Mouse (Mus musculus) CH12.LX (cell line): ENCODE results near the gene Ralbp1. TPM values are rescaled to one million over a fixed set of nuclear protein-coding genes. Genes with fewer than 3 reads are reported as not detected.

ENCODE experiments used
- DNase-seq: peaks from one replicate; pipeline ENCODE4 v3.0.0-alpha.2; 2013; ENCODE audit errors: extremely low read depth
- H3K27ac ChIP-seq: 2 replicates; pipeline ENCODE4 v1.5.1; 2012; ENCODE audit warnings: low read depth, mild to moderate bottlenecking, control low read depth, moderate library complexity; ENCODE audit not compliant: insufficient read depth
- H3K27me3 ChIP-seq: replicated peaks from 2 replicates; pipeline ENCODE3; 2012; ENCODE audit warnings: inconsistent platforms
- H3K36me3 ChIP-seq, 2 experiments: replicated peaks in 1 of 2; 2 replicates each; pipeline versions ENCODE3 to v1.6.1; 2012; ENCODE audit warnings: inconsistent platforms in 1 of 2, low read length in 1 of 2, mild to moderate bottlenecking in 1 of 2, mixed read lengths in 1 of 2, moderate library complexity in 1 of 2; ENCODE audit not compliant: control insufficient read depth in 1 of 2, insufficient read depth in 1 of 2
- H3K4me1 ChIP-seq, 2 experiments: 2 replicates each; pipeline ENCODE4 v1.6.1; 2012; ENCODE audit warnings: inconsistent platforms in 1 of 2, moderate library complexity in 1 of 2; ENCODE audit not compliant: insufficient read depth in 2 of 2, control insufficient read depth in 1 of 2
- H3K4me2 ChIP-seq: 2 replicates; pipeline ENCODE4 v1.6.1; 2012; ENCODE audit warnings: low read depth, mild to moderate bottlenecking, control low read depth; ENCODE audit not compliant: poor library complexity, insufficient read depth, severe bottlenecking
- H3K4me3 ChIP-seq, 3 experiments: fragments of 150-350 bp in 1 of 3; sonication (generic) in 1 of 3; replicated peaks in 1 of 3; 2 replicates each; pipeline versions ENCODE3 to v1.5.1; 2011 to 2012; ENCODE audit warnings: low read depth in 2 of 3, low read length in 2 of 3, mild to moderate bottlenecking in 2 of 3, moderate library complexity in 2 of 3, control low read depth in 1 of 3, improper control_type of control experiment in 1 of 3, inconsistent platforms in 1 of 3, mixed read lengths in 1 of 3; ENCODE audit not compliant: poor library complexity in 1 of 3
- H3K79me2 ChIP-seq: replicated peaks from 2 replicates; pipeline ENCODE4 v1.6.1; 2012; ENCODE audit warnings: mild to moderate bottlenecking, moderate library complexity; ENCODE audit not compliant: control insufficient read depth, poor library complexity, insufficient read depth, severe bottlenecking; ENCODE audit errors: extremely low read depth
- H3K9ac ChIP-seq: 2 replicates; pipeline ENCODE4 v1.6.1; 2012; ENCODE audit warnings: low read depth, mild to moderate bottlenecking, control low read depth, moderate library complexity; ENCODE audit not compliant: insufficient read depth
- H3K9me3 ChIP-seq: replicated peaks from 2 replicates; pipeline ENCODE3; 2012; ENCODE audit warnings: low read length, inconsistent platforms, mixed read lengths
- CTCF ChIP-seq, 2 experiments: IDR thresholded peaks in 1 of 2; conservative IDR thresholded peaks in 1 of 2; 2 replicates each; pipeline ENCODE4 v1.5.1; 2011 to 2012; ENCODE audit warnings: low read depth in 2 of 2, low read length in 2 of 2, improper control_type of control experiment in 1 of 2, inconsistent platforms in 1 of 2, mild to moderate bottlenecking in 1 of 2, moderate library complexity in 1 of 2
- E2F4 ChIP-seq: IDR thresholded peaks from 2 replicates; pipeline ENCODE4 v1.6.1; 2011; ENCODE audit warnings: low read depth, low read length, improper control_type of control experiment; ENCODE audit not compliant: insufficient replicate concordance
- ELF1 ChIP-seq: IDR thresholded peaks from 2 replicates; pipeline ENCODE4 v1.6.1; 2014; ENCODE audit warnings: low read depth, mild to moderate bottlenecking, inconsistent platforms, low read length, improper control_type of control experiment
- GABPA ChIP-seq: IDR thresholded peaks from 2 replicates; pipeline ENCODE4 v1.6.1; 2012; ENCODE audit warnings: low read depth, low read length, improper control_type of control experiment, inconsistent platforms; ENCODE audit not compliant: insufficient replicate concordance
- HCFC1 ChIP-seq: IDR thresholded peaks from 2 replicates; pipeline ENCODE4 v1.6.1; 2012; ENCODE audit warnings: low read depth, mild to moderate bottlenecking, inconsistent platforms, low read length, improper control_type of control experiment
- IRF4 ChIP-seq: IDR thresholded peaks from 2 replicates; pipeline ENCODE4 v1.6.1; 2014; ENCODE audit warnings: low read depth, mild to moderate bottlenecking, inconsistent platforms, low read length, improper control_type of control experiment
- JUN ChIP-seq: IDR thresholded peaks from 2 replicates; pipeline ENCODE4 v1.6.1; 2011; ENCODE audit warnings: low read depth, mild to moderate bottlenecking, low read length, improper control_type of control experiment, moderate library complexity; ENCODE audit not compliant: insufficient read depth
- JUND ChIP-seq: conservative IDR thresholded peaks from 2 replicates; pipeline ENCODE4 v1.6.1; 2011; ENCODE audit warnings: low read depth, low read length, improper control_type of control experiment
- KAT2A ChIP-seq: IDR thresholded peaks from 2 replicates; pipeline ENCODE4 v1.6.1; 2012; ENCODE audit warnings: low read length, improper control_type of control experiment, inconsistent platforms; ENCODE audit not compliant: insufficient replicate concordance
- MAX ChIP-seq: IDR thresholded peaks from 2 replicates; pipeline ENCODE4 v1.6.1; 2011; ENCODE audit warnings: low read length, improper control_type of control experiment
- MAZ ChIP-seq: IDR thresholded peaks from 2 replicates; pipeline ENCODE4 v1.6.1; 2012; ENCODE audit warnings: low read depth, mild to moderate bottlenecking, inconsistent platforms, low read length, improper control_type of control experiment, moderate library complexity
- MEF2A ChIP-seq: IDR thresholded peaks from 2 replicates; pipeline ENCODE4 v1.6.1; 2014; ENCODE audit warnings: low read depth, mild to moderate bottlenecking, inconsistent platforms, low read length, improper control_type of control experiment, borderline replicate concordance
- MXI1 ChIP-seq: IDR thresholded peaks from 2 replicates; pipeline ENCODE4 v1.6.1; 2011; ENCODE audit warnings: mild to moderate bottlenecking, low read depth, low read length, improper control_type of control experiment
- MYC ChIP-seq: IDR thresholded peaks from 2 replicates; pipeline ENCODE4 v1.6.1; 2011; ENCODE audit warnings: low read depth, mild to moderate bottlenecking, improper control_type of control experiment, low read length
- NRF1 ChIP-seq: IDR thresholded peaks from 2 replicates; pipeline ENCODE4 v1.6.1; 2014; ENCODE audit warnings: low read depth, mild to moderate bottlenecking, inconsistent platforms, low read length, improper control_type of control experiment, moderate library complexity
- PAX5 ChIP-seq: IDR thresholded peaks from 2 replicates; pipeline ENCODE4 v1.6.1; 2012; ENCODE audit warnings: low read length, inconsistent platforms, mixed read lengths
- POLR2A ChIP-seq: IDR thresholded peaks from 2 replicates; pipeline ENCODE4 v1.6.1; 2011; ENCODE audit warnings: low read depth, mild to moderate bottlenecking, improper control_type of control experiment, low read length
- POLR2AphosphoS2 ChIP-seq: IDR thresholded peaks from 2 replicates; pipeline ENCODE4 v1.6.1; 2011; ENCODE audit warnings: low read depth, low read length, improper control_type of control experiment
- RCOR1 ChIP-seq: conservative IDR thresholded peaks from 2 replicates; pipeline ENCODE4 v1.6.1; 2012; ENCODE audit warnings: low read depth, mild to moderate bottlenecking, inconsistent platforms, low read length, improper control_type of control experiment
- SIN3A ChIP-seq: IDR thresholded peaks from 2 replicates; pipeline ENCODE4 v1.6.1; 2012; ENCODE audit warnings: low read length, improper control_type of control experiment, inconsistent platforms
- SMC3 ChIP-seq: IDR thresholded peaks from 2 replicates; pipeline ENCODE4 v1.6.1; 2011; ENCODE audit warnings: low read depth, low read length, improper control_type of control experiment
- TBP ChIP-seq: conservative IDR thresholded peaks from 2 replicates; pipeline ENCODE4 v1.6.1; 2011; ENCODE audit warnings: low read depth, low read length, improper control_type of control experiment
- UBTF ChIP-seq: IDR thresholded peaks from 2 replicates; pipeline ENCODE4 v1.6.1; 2012; ENCODE audit warnings: low read depth, mild to moderate bottlenecking, inconsistent platforms, low read length, improper control_type of control experiment, moderate library complexity
- USF1 ChIP-seq: IDR thresholded peaks from 2 replicates; pipeline ENCODE4 v1.6.1; 2014; ENCODE audit warnings: low read depth, mild to moderate bottlenecking, inconsistent platforms, low read length, improper control_type of control experiment
- ZC3H11A ChIP-seq: IDR thresholded peaks from 2 replicates; pipeline ENCODE4 v1.6.1; 2012; ENCODE audit warnings: low read depth, mild to moderate bottlenecking, inconsistent platforms, low read length, improper control_type of control experiment
- ZNF384 ChIP-seq: IDR thresholded peaks from 2 replicates; pipeline ENCODE4 v1.6.1; 2012; ENCODE audit warnings: low read depth, low read length, improper control_type of control experiment, inconsistent platforms
- dilution Hi-C: fragments of 300-500 bp; cut with MboI; formaldehyde crosslinking; loops from 2 replicates; pipeline ENCODE4 v1.14.3; 2020; ENCODE audit warnings: low sequenced_read_pairs; ENCODE audit not compliant: extremely low pct_unique_long_range_greater_than_20kb, extremely low pct_ligation_motif_present
- in situ Hi-C: fragments of 300-500 bp; cut with MboI; formaldehyde crosslinking; loops from 3 replicates; pipeline ENCODE4 v1.14.3; 2019; ENCODE audit warnings: low sequenced_read_pairs, low pct_ligation_motif_present, low pct_unique_long_range_greater_than_20kb, mixed read lengths
- polyA plus RNA-seq: library from polyadenylated mRNA; unstranded; fragments of >175 nt; gene quantifications from 2 replicates; pipeline ENCODE4 v1.2.1, GENCODE M21; 2012; ENCODE audit warnings: low read depth; ENCODE audit not compliant: insufficient read length
- total RNA-seq, 2 experiments: library from RNA; depleted of rRNA; stranded (reverse); fragments of 300-350 nt in 1 of 2; fragments of >200 nt in 1 of 2; gene quantifications; 2 replicates each; pipeline ENCODE4 v1.2.3; 2012 to 2014

The Ralbp1 gene
- total and polyA plus RNA-seq, 3 experiments = 25.3 to 27.2 (median 26.5) TPM

- no peak overlapping the region for H3K27ac ChIP-seq
- no peak for TF ChIP-seq MXI1
- TF ChIP-seq MYC = no peak
- no peak for TF ChIP-seq JUND
- TF ChIP-seq ZNF384 = no peak
- TF ChIP-seq HCFC1 = no peak
- TF ChIP-seq SIN3A = no peak
- no peak for TF ChIP-seq PAX5
- TF ChIP-seq MAZ = no peak
- TF ChIP-seq ELF1 = no peak
- no peak for TF ChIP-seq SMC3
- TF ChIP-seq TBP = no peak
- TF ChIP-seq RCOR1 = no peak
- no peak for TF ChIP-seq MEF2A
- TF ChIP-seq KAT2A = no peak
- no peak for TF ChIP-seq JUN
- no peak for TF ChIP-seq POLR2AphosphoS2
- TF ChIP-seq ZC3H11A = no peak
- no peak for TF ChIP-seq GABPA
- H3K9me3 ChIP-seq = peaks cover 4% of the 10 kb centered on the region
- no peak for DNase-seq
- dilution Hi-C loops (no loop called here), in situ Hi-C loops (no loop called here)
- H3K4me1 ChIP-seq = peaks cover 11 to 19% of the 10 kb centered on the region in 2 experiments
- no peak overlapping the region for H3K4me2 ChIP-seq
- no peak overlapping the region for H3K4me3 ChIP-seq
- H3K36me3 ChIP-seq = peaks cover 19 to 35% of the 10 kb centered on the region in 2 experiments
- H3K27me3 ChIP-seq = no peaks in the 10 kb centered on the region
- no peak overlapping the region for H3K9ac ChIP-seq
- no peaks in the 10 kb centered on the region for H3K79me2 ChIP-seq
Observed at GRCm38 (mm10) chr17:65931525-65931924, 45.9 kb upstream of the Ralbp1 start.

GRCm38 (mm10) chr17:65930960-65931359 lies 45.4 kb upstream of the Ralbp1 start:
- H3K79me2 ChIP-seq = no peaks in the 10 kb centered on the region
- no peak overlapping the region for H3K4me3 ChIP-seq
- no peak for DNase-seq
- in situ Hi-C loops (no loop called here), dilution Hi-C loops (no loop called here)
- no peak overlapping the region for H3K27ac ChIP-seq
- H3K4me1 ChIP-seq = peaks cover 11 to 13% of the 10 kb centered on the region in 2 experiments
- no peaks in the 10 kb centered on the region for H3K27me3 ChIP-seq
- no peak for TF ChIP-seq POLR2A
- TF ChIP-seq IRF4 = no peak
- TF ChIP-seq CTCF (conservative IDR thresholded peaks at IDR 0.05 in 1 of 2, IDR thresholded peaks at IDR 0.05 in 1 of 2; ENCODE audit: low read depth in 2 of 2, low read length in 2 of 2) = no peak
- TF ChIP-seq NRF1 = no peak
- TF ChIP-seq USF1 = no peak
- no peak for TF ChIP-seq E2F4
- no peak for TF ChIP-seq JUN
- no peak for TF ChIP-seq HCFC1
- no peak for TF ChIP-seq UBTF
- no peak for TF ChIP-seq MAX
- TF ChIP-seq RCOR1 = no peak
- TF ChIP-seq ELF1 = no peak
- no peak for TF ChIP-seq TBP
- TF ChIP-seq KAT2A = no peak
- TF ChIP-seq MEF2A = no peak
- TF ChIP-seq POLR2AphosphoS2 = no peak
- no peak for TF ChIP-seq GABPA
- no peak for TF ChIP-seq MXI1
- TF ChIP-seq ZNF384 = no peak
- no peak for TF ChIP-seq PAX5
- H3K4me2 ChIP-seq = no peak overlapping the region
- no peak overlapping the region for H3K9ac ChIP-seq
- H3K36me3 ChIP-seq = peaks cover 25 to 41% of the 10 kb centered on the region in 2 experiments
- peaks cover 4% of the 10 kb centered on the region for H3K9me3 ChIP-seq
